Mouse (Mus musculus): ENCODE data around the gene Ankrd11.

Ankrd11 gene

DNA sequence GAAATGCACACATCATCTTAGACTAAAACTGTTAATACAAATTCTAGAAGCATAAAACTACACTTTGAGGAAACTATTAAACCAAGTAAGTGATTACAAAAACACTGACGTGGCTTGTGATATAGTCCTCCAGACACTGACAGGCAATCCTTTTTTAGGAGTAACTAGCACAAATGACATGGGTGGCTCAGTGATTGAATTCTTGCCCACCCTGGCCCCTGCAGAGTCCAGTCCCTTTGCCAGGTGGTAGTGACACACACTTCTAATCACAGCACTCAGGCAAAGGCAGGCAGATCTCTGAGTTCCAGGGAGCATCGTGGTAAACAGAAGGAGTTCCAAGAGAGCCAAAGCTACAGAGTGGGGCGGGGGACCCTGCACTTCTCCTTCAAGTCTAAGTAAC is 36.7 kb downstream of the Ankrd11 start:
- no peak for DNase-seq (ENCODE audit: low spot score in 2 of 2)

DNA sequence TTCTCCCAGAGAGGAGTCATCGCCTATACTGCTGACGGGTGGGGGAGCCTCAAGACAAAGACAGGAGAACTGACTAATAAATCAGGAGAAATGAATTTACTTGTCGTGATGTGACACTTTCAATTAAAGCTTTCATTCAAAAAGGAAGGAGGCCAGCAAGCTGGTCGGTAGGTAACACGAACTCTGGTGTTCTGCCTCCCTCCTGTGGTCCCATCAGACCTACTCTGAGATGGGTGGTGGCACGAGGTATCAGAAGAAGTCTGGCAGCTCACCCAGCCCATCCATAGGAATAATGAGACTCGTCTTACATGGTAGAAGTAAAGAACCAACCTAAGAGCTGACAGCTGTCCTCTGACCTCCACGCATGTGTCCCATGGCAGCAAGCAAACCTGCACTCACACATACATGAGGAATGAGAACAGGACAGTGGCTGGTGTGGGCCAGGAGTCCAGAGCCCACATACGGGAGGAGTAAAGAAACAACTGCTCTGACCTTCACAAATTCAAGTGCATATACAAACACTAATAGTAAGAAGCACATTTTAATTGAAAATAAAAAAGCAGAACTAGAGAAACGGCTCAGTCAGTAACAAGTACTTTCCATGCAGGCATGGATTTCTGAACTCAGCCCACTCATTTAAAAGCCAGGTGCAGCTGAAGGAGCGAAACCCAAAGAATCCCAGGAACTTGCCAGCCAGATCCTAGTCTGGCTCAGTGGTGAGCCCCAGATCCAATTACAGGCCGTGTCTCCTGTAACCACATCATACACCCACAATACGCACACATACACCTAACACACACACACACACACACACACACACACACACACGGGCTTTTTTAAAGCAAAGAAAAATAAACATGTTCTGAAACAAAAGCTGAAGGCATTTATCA is 37.8 kb downstream of the Ankrd11 start:
- no peak for DNase-seq (ENCODE audit: low spot score in 2 of 2)

DNA sequence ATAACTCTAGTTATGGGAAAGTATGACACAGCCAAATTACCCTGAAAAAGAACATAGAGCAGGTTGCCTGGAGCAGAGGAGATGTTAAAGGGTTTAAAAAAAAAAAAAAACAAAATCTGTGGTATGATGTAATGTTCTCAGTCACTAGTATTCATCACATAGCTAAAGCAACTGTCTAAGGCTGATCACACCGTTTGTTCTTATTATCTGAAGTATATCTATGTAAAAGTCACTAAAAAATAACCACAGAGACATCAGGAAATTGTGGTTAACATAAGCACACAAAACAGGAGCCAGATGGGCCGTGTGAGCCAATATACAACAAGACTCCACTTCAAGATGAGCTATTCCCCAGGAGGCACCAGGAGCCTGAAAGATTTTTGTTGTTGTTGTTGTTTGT is 41.8 kb downstream of the Ankrd11 start:
- no peak for DNase-seq (ENCODE audit: low spot score in 2 of 2)

DNA sequence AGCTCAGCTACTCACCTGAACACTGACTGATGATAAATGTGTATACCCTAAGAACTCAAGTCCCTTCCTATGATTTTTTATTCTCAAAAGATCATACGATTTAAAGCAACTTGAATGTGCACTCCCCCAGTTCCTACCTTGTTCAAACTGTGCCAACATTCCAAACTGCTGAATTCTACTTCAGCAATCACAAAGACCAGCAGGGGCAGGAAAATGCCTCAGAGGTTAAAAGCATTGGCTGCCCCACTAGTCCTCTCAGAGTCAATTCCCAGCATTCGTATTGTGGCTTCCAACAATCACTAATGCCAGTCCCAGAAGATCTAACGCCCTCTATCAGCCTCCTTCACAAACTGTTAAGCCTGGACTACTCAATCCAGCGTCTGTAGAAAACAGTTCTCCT is 44.1 kb downstream of the Ankrd11 start:
- no peak for DNase-seq (ENCODE audit: low spot score in 2 of 2)

DNA sequence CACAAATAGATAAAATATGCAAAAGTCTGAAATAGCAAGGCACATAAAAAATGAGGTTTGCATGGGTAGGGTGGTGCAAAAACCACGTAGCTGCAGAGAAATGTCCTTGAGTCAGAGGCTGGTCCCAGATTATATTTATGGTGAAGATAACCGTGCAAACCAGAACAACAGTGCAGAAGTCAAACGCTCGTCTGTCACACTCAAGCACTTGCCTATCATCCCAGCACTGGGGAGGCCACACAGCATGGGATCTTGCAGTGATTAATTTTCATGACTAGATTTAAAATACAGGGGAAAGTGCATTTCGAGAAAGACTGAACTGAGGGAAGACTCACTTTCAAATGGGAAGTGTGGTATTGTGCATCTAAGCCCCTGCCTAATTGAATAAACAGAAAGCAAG is 48.3 kb downstream of the Ankrd11 start:
- DNase-seq (ENCODE audit: low spot score in 2 of 2) = no peak

- DNase-seq (ENCODE audit: low spot score in 2 of 2) = no peak
Measured at GRCm38 (mm10) chr8:122993031-122993430, 49.0 kb downstream of the Ankrd11 start.

DNA sequence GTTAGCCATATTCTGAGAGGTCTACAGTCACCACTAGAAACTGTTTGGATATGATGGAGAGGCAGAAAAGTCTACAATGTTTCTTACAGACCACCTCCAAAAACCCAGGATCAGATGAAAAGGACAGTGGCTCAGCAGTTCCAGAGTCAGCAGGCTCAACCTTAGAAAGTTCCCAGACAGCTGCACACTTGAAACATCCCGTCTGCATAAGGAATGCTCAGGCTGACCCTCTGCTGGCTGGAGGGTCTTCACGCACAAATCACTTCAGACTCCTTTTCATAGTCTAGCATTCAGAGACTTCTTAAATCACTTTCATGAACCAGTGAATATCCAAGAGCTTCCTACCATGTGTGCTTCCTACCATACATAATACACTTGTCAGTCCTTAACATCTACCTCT is 49.8 kb downstream of the Ankrd11 start:
- no peak for DNase-seq (ENCODE audit: low spot score in 2 of 2)

- DNase-seq (ENCODE audit: low spot score in 2 of 2) = no peak
Measured at GRCm38 (mm10) chr8:122991368-122991767, 50.7 kb downstream of the Ankrd11 start.

GRCm38 (mm10) chr8:122989976-122990375 is 52.1 kb downstream of the Ankrd11 start:
- no peak for DNase-seq (ENCODE audit: low spot score in 2 of 2)

GRCm38 (mm10) chr8:122988955-122989354 is 53.1 kb downstream of the Ankrd11 start:
- DNase-seq (ENCODE audit: low spot score in 2 of 2) = no peak

DNA sequence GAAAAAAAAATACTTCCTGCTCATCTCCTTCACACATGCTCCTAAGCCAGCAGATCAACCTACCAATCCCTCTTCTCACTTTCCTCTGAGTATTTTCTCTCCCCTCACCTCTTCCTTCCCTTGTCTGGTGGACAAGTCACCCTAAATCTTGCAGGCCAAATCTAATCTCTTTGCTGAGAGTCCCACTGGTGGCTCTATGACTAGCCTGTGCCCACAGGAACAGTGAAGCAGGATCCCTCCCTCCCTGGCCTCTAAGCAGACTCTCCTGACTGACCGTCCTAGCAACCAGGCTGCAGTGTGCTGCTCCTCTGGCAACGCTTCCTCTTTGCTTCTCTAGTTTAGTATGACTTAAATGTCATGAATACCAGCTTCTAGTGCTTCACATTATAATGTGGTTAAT is 54.8 kb downstream of the Ankrd11 start:
- no peak for DNase-seq (ENCODE audit: low spot score in 2 of 2)

DNA sequence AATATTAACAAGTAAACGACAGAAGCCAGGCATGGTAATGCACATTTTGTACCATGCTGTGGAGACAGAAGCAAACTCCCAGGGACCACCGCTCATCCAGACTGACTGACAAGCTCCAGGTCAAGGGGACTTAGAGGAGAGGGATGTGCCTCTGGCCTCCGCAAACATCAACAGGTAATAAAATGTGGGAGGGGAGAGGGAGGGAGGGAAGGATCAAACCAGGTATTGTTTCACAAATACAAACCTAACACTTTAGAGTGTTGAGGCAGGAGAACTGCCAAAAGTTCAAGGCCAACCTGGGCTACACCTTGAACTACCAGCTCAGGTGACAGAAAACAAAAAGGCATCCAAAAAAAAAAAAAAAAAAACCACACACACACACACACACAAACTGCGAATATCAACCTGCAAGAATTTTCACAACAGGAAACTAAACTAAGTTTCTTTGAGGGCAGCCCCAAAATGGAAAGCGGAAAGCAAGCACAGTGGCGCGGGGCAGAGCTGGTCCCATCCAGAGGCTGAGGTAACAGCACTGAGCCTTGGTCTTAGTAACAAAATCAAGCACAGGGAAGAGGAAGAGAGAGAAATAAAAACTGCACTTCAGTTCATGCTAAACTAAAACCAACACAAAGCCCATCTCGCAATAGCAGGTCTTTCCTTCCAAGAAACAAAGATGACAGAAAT is 55.4 kb downstream of the Ankrd11 start:
- no peak for DNase-seq (ENCODE audit: low spot score in 2 of 2)

GRCm38 (mm10) chr8:122984175-122984574 is 57.9 kb downstream of the Ankrd11 start:
- no peak for DNase-seq (ENCODE audit: low spot score in 2 of 2)

DNA sequence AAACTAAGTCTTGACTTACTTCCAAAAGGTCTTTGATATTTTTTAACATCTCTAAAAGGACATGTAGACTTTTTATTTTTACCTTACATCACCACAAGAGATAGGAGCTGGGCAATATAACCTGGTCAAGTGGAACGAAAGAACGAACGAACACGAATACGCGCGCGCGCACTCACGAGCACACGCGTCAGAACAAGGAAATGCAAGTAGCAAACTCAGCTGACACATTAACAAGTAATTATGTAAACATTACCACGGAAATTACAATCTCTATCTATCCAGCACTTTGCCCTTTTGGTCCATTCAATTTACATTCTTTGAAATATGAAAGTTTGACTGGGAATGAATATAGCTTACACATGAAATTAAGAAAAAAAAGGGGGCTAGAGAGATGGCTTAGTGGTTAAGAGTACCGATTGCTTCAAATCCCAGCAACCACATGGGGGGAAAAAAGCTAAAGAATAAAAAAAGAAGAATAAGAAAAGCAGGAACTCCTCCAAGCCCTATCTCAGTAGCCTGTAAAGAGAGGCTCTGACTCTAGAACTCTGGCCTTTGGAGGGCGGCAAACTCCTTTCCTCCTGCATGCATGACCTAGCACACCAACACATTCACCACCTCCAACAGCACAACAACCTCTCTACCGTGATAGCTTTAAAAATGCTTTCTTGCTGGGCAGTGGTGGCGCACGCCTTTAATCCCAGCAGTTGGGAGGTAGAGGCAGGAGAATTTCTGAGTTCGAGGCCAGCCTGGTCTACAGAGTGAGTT is 58.7 kb downstream of the Ankrd11 start:
- no peak for DNase-seq (ENCODE audit: low spot score in 2 of 2)

DNA sequence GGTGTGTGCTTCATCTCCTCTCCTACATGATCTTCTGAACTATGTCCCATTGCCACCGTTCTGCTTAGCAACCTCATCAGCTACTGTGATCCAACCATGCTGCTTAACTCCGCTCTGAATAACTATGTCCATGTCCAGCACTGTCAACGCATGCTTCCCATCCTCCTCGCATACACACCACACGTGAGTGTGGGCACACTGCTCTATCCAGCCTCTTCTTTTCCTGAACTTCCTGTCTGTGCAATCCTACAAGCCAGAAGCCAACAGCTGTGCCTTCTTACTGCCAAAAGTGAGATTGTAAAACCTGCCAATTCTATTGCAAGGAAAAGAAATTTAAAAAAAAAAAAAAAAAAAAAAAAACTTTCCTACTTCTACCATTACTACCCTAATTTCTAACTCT is 60.4 kb downstream of the Ankrd11 start:
- no peak for DNase-seq (ENCODE audit: low spot score in 2 of 2)

- DNase-seq (ENCODE audit: low spot score in 2 of 2) = no peak
Measured at GRCm38 (mm10) chr8:122979865-122980509, 62.1 kb downstream of the Ankrd11 start.

- DNase-seq (ENCODE audit: low spot score in 2 of 2) = no peak
Measured at GRCm38 (mm10) chr8:122979424-122979823, 62.7 kb downstream of the Ankrd11 start.

- DNase-seq (ENCODE audit: low spot score in 2 of 2) = no peak
Measured at GRCm38 (mm10) chr8:122976046-122976445, 66.0 kb downstream of the Ankrd11 start.

GRCm38 (mm10) chr8:122969964-122970620 is 72.0 kb downstream of the Ankrd11 start:
- no peak for DNase-seq (ENCODE audit: low spot score in 2 of 2)

DNA sequence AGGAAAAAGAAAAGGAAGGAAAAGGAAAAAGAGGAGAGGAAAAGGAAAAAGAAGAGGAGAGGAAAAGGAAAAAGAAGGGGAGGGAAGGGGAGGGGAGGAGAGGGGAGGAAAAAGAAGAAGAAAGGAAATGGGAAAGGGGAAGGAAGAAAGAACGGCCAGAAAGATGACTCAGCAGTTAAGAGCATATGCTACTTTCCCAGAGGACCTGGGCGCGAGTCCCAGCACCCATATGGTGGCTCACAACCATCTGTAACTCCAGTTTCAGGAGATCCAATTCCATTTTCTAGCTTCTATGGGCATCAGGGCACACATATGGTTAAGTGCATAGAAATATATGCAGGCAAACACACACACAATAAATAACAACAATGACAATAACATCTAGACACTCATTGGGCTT is 73.9 kb downstream of the Ankrd11 start:
- no peak for DNase-seq (ENCODE audit: low spot score in 2 of 2)

GRCm38 (mm10) chr8:122966638-122967037 is 75.4 kb downstream of the Ankrd11 start:
- DNase-seq (ENCODE audit: low spot score in 2 of 2) = no peak
